Mouse (Mus musculus) left cerebral cortex, postnatal 4 days (tissue): ENCODE measurements around the gene Cdh4. TPM values are rescaled to one million over a fixed set of nuclear protein-coding genes. Genes with fewer than 3 reads are reported as not detected.
A peak's percentile ranks its signal among the peaks of the same experiment; 100 is the strongest.

ENCODE experiments used
- DNase-seq: peaks from one replicate; pipeline ENCODE4 v3.0.0-alpha.2; 2022
- intact Hi-C: fragments of 180-260 bp; cut with DNase I; formaldehyde crosslinking; loops from one replicate; pipeline ENCODE4 v1.15.1; 2025
- total RNA-seq, 2 experiments: library from RNA; stranded (reverse); gene quantifications; 2 replicates each; pipeline ENCODE4 v1.2.3; 2021

Gene Cdh4
- total RNA-seq, 2 experiments from 2014 or later: 50.4 to 61.7 TPM

DNA sequence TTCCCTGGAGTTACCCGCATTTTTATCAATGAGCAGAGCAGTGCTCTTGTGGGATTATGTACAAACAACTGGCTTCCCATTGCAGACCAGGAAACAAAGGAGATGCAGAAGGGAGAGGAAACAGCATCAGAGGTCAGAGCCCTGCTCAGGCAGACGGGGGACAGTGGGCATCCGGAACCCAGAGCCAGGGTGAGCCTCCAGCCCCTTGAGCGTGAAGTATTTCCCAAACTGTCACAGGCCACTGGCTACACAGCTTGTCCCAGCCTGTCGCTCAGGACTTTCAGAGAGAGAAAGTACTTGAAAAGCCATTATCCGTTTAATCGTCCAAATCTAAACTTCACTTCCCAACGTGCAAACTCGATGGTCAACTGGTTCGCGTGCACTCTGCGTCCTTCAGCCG, 142.4 kb downstream of the Cdh4 start:
- DNase-seq: no peak
- intact Hi-C loops: no loop called here

DNA sequence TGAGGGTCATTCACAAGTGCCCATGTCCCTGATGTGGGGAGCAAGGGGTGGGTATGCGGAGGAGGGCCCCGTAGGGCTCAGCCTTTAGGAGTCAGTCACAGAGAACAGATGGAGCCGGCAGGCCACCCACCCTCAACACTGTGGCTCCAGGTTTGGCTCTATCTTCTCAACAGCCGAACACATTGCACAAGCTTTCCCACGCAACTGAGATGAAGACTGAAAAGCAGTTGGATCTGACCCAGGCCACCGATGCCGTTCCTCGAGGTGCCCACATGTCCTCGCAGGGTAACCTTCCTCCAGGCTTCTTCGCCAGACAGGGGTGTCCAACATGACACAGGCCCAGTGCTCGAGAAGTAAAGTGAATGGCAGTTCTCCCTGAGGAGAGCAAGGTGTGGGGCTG, 144.2 kb downstream of the Cdh4 start:
- DNase-seq: peak; percentile 27
- intact Hi-C loops: no loop called here

- intact Hi-C loops: no loop called here
- no peak for DNase-seq
Observed at GRCm38 (mm10) chr2:179587069-179587468, 144.8 kb downstream of the Cdh4 start.

DNA sequence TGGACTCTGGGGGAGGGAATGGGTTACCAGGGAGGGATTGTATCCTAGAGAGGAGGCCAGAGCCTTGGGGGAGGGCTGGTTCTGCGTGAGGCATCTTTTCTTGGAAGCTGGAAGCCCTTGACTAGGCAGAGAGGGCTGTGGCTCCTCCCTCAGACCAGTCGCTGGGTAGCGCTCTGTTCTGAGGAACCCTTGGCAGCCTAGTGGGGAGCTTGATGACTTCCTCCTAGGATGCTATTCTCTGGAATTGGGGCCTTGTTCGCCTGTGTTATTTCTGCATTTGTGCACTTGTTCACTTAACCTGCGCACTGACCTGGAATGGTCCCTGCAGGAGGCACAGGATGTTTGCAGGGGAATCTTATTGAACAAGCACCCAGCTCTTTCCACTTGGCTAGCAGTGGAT, 149.4 kb downstream of the Cdh4 start:
- intact Hi-C loops: no loop called here
- peak; percentile 23 for DNase-seq

GRCm38 (mm10) chr2:179595013-179595412, 152.8 kb downstream of the Cdh4 start:
- intact Hi-C loops: no loop called here
- peak; percentile 27 for DNase-seq

- no peak for DNase-seq
- intact Hi-C loops: no loop called here
Observed at GRCm38 (mm10) chr2:179598886-179599285, 156.7 kb downstream of the Cdh4 start.

DNA sequence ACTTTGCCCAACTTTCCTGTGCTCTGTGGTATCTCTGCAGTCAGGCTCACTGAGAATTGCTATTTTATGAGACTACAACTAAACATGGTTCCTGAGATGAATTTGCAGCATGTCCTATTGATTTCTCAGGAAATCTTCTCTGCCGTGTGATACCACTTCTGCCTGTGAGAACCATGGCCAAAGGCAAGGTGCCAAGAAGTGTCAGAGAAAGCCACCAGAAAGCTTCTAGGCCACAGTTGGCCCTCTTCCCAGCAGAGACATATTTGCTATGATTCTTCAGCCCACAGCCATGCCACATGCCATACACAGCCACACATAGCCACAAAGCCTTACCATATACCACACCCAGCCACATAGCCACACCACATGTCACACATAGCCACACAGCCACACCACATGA, 157.7 kb downstream of the Cdh4 start:
- DNase-seq: peak; percentile 70
- intact Hi-C loops: no loop called here

GRCm38 (mm10) chr2:179600347-179600746, 158.1 kb downstream of the Cdh4 start:
- intact Hi-C loops: no loop called here
- DNase-seq: no peak

DNA sequence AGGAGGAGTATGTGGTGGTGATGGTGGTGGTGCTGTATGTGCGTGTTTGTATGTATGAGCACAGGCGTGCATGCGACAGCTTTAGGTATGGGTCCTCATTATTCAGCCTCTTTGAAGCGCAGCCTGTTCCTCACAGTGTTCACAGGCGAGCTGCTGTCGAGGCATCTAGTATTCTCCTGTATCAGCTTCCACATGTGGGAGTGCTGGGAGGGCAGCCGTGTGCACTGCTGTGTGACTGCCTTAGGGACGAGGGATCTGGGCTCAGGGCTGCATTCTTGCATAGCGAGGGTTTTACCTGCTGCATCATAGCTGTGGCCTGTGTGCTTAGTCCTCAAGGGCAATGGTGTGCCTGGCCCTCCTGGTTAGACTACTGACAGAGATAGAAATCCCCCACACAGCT, 158.9 kb downstream of the Cdh4 start:
- no peak for DNase-seq
- intact Hi-C loops: no loop called here

GRCm38 (mm10) chr2:179604746-179605145, 162.5 kb downstream of the Cdh4 start:
- DNase-seq: no peak
- intact Hi-C loops: no loop called here

DNA sequence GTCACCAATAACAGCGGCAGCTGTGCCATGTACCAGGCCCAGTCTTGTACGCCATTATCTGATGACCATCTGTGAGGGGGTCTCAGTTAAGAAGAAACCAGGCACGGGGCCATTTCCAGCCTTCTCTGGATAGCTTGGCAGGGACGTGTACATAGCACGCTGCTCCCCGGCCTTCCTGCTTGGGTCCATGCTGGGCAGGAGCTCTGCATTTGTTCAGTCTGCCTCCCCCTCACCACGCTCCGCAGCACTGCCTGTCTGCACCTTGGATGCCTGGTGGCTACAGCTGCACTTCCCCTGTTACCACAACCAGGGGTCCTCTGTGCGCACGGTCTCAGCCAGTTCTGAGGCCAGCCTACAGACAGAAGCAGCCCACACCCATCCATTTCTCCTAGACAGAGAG, 163.0 kb downstream of the Cdh4 start:
- intact Hi-C loops: no loop called here
- DNase-seq: peak; percentile 88

DNA sequence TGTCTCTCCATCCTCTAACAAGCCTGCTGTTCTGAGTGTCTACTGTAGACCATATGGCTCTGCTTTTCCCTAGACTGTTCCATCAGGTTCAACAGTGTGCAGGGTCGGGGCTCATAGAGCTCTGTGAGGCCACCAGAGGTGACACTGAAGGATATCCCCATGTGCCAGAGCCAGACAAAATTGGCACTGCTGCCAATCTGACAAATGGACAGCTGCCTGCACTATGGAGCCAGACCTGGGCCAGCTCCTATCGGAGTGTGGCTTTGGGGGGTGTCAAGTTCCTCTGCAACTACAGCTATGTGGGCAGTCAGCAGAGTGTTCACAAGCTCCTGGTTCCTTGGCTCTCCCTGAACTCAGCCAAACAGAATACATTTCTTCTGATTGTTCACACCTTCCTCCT, 164.1 kb downstream of the Cdh4 start:
- intact Hi-C loops: no loop called here
- DNase-seq: peak; percentile 65

- intact Hi-C loops: no loop called here
- no peak for DNase-seq
Observed at GRCm38 (mm10) chr2:179615906-179616305, 173.7 kb downstream of the Cdh4 start.

GRCm38 (mm10) chr2:179623643-179624473, 181.6 kb downstream of the Cdh4 start:
- intact Hi-C loops: no loop called here
- no peak for DNase-seq

DNA sequence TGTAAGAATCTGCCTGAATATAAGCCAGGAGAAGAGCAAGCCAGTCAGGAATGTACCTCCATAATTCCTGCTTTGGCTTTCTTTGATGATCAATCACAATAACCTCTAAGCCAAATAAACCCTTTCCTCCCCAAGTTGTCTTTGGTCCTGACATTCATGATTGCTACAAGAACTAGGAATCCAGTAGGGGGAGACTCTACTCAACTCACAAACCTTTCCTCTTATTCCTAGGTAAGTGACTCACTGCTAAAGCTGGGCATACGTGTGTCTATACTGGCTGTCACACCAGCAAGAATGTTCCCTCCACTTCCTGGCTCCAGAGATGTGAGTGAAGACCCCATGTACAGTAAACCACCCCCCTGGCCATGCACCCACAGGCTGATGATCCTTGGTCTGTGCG, 185.3 kb downstream of the Cdh4 start:
- intact Hi-C loops: no loop called here
- DNase-seq: no peak

DNA sequence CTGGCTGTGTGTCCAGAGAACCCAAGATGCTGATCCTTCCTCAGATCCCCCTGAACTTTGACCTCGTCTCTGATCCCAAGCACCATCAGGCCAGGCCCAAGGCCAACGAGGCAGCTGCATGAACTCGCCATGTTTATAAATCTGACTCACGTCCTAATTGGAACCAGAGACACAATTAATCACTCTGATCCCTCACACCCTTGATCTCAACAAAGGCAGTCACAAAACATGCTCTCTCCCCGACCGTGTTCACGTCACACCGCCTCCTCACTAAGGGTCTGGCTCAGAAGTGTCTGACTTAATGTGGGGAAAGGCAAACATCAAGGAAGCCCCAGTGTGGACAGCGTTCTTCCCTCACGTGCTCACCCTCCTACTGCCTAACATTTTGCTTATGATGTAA, 188.5 kb downstream of the Cdh4 start:
- intact Hi-C loops: no loop called here
- no peak for DNase-seq

- no peak for DNase-seq
- intact Hi-C loops: no loop called here
Observed at GRCm38 (mm10) chr2:179640576-179641301, 198.5 kb downstream of the Cdh4 start.

GRCm38 (mm10) chr2:179648573-179649263, 206.5 kb downstream of the Cdh4 start:
- no peak for DNase-seq
- intact Hi-C loops: no loop called here

- intact Hi-C loops: no loop called here
- peak; percentile 66 for DNase-seq
Observed at GRCm38 (mm10) chr2:179649370-179649769, 207.1 kb downstream of the Cdh4 start.

DNA sequence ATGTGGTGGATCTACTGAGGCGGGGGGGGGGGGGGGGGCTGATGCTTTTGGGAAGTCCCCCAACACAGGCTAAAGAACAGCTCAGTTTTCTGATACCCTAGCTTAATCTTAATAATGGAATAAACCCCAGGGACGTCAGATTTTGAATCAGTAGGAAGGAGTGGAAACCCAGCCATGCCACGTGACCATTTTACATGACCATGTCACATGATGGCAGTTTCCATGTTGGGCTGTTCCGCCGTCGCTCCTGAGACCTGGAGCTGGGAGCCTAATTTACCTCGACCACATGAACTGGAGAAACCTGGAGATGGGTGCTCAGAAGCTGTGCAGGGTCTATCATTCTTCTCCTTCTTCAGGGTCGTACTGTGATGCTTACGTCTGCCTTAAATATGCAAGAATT, 207.9 kb downstream of the Cdh4 start:
- no peak for DNase-seq
- intact Hi-C loops: no loop called here

DNA sequence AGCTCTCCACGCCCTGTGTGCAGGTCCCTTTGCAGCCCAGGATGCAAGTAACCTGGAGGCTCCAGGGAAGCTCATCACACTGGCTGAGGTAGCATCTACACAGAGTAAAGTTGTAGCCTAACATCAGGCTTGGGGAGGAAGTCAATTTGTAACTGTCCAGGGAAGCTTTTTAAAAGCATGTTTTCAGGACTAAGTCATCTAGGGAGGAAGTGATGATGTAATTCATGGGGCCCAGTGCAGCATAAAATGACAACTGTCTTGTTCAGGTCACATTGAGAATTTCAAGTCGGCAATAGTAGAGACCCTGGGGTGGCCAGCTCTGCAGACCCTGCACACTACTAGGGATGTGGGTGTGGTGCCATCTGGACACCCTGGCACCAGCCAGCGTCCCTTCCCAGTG, 213.3 kb downstream of the Cdh4 start:
- DNase-seq: no peak
- intact Hi-C loops: no loop called here

DNA sequence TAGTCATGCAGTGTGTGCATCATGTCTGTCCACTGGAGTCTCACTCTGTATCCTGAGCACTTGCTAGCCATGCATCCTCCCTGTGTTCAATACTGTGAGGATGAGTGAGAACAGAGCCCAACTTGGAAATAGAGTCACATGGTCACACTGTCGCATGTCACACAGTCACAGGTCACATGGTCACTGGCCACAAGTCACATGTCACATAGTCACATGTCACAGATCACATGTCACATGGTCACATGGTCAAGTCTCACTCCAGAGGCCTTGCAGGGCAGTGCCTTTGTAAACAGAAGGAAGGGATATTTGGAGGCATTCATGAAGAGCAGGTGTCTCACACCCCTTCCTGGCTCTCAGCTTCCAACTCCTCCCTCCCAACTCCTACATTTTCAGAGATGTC, 217.0 kb downstream of the Cdh4 start:
- intact Hi-C loops: no loop called here

More for the DNA sequence above, 217.0 kb downstream of the Cdh4 start:
- no peak for DNase-seq
